Mouse (Mus musculus) thymus, postnatal 25 days (tissue): Measurements from ENCODE around the gene Zmynd19.
"Not testable (repeated sequence)": the region's sequence is repeated elsewhere in the genome, so short reads cannot be mapped to it uniquely, and the experiment has no call there.

ENCODE experiments used
- DNase-seq: peaks from one replicate; pipeline ENCODE4 v3.0.0; 2022

The Zmynd19 gene

GRCm38 (mm10) chr2:24944304-24944703 lies 5.3 kb upstream of the Zmynd19 start:
- DNase-seq, result peak; percentile 29

GRCm38 (mm10) chr2:24950189-24950535 lies 570 bp downstream of the Zmynd19 start:
- DNase-seq, result no peak

GRCm38 (mm10) chr2:24952537-24953055 lies 3.0 kb downstream of the Zmynd19 start:
- no peak for DNase-seq

GRCm38 (mm10) chr2:24960910-24961309 lies 11.3 kb downstream of the Zmynd19 start:
- DNase-seq, result no peak

- peak; percentile 88 for DNase-seq
Measured at GRCm38 (mm10) chr2:24962304-24963000, 12.9 kb downstream of the Zmynd19 start, which contains the start of gene Dph7. TSS of gene Dph7 (plus strand) at chr2:24962400.

- DNase-seq, result no peak
Measured at GRCm38 (mm10) chr2:24970386-24970785, 20.8 kb downstream of the Zmynd19 start.

GRCm38 (mm10) chr2:24974452-24974851 lies 24.9 kb downstream of the Zmynd19 start:
- DNase-seq, result not testable (repeated sequence)

GRCm38 (mm10) chr2:24974906-24975703 lies 25.5 kb downstream of the Zmynd19 start, which contains the start of gene Mrpl41:
TSS of gene Mrpl41 (minus strand) at chr2:24975098.
- peak; percentile 95 for DNase-seq

- peak; percentile 82 for DNase-seq
Measured at GRCm38 (mm10) chr2:24975704-24976297, 26.2 kb downstream of the Zmynd19 start, which contains the start of gene Pnpla7. TSS of gene Pnpla7 (plus strand) at chr2:24976033.

- no peak for DNase-seq
Measured at GRCm38 (mm10) chr2:24976960-24977359, 27.4 kb downstream of the Zmynd19 start.

GRCm38 (mm10) chr2:24987762-24988161 lies 38.2 kb downstream of the Zmynd19 start:
- no peak for DNase-seq

- DNase-seq, result no peak
Measured at GRCm38 (mm10) chr2:24995332-24995731, 45.7 kb downstream of the Zmynd19 start.

GRCm38 (mm10) chr2:24996471-24996870 lies 46.9 kb downstream of the Zmynd19 start:
- DNase-seq, result no peak

- DNase-seq, result peak; percentile 44
Measured at GRCm38 (mm10) chr2:25000544-25001235, 51.1 kb downstream of the Zmynd19 start.

- no peak for DNase-seq
Measured at GRCm38 (mm10) chr2:25003946-25004786, 54.6 kb downstream of the Zmynd19 start.

GRCm38 (mm10) chr2:25006767-25007166 lies 57.2 kb downstream of the Zmynd19 start:
- no peak for DNase-seq

- peak; percentile 14 for DNase-seq
Measured at GRCm38 (mm10) chr2:25008250-25008649, 58.7 kb downstream of the Zmynd19 start.
